22 mouse cellular contexts compared by ENCODE assay signal in genomic region chr11:30761381-30761780, GRCm38 (mm10). TPM values are rescaled to one million over a fixed set of nuclear protein-coding genes. Genes with fewer than 3 reads are reported as not detected.
DNase-seq lines count a peak whose midpoint lies in the region; ATAC-seq and TF ChIP-seq lines count a peak whose summit lies in the region.
"Had no signal": no experiment of that assay in that cellular context is flagged by ENCODE, and none has a peak within 500 bp of the region (broad histone marks: within the 10 kb centered on the region; RNA-seq: fewer than 3 reads in every experiment).

No protein-coding gene starts in this region.

- no peaks in the 10 kb centered on the region for H3K27me3 ChIP-seq in ES-Bruce4 (ENCODE audit: control insufficient read depth, insufficient read depth, low read length, poor library complexity, severe bottlenecking)
- no peaks in the 10 kb centered on the region for H3K27me3 ChIP-seq in intestine, embryonic 15.5 days (replicated peaks)
- H3K27me3 ChIP-seq: embryonic facial prominence, embryonic 13.5 days; embryonic facial prominence, embryonic 15.5 days; forebrain, embryonic 12.5 days had no signal

- no peak for TF ChIP-seq POLR2A in ES-Bruce4 (IDR thresholded peaks at IDR 0.05; ENCODE audit: insufficient read depth, low read length)

- in situ Hi-C loops in ES-E14 (cut with MboI; ENCODE audit: low sequenced_read_pairs in 2 of 2, unreplicated experiment in 2 of 2) = no loop called here

- H3K4me1 ChIP-seq in ES-Bruce4 (ENCODE audit: control insufficient read depth, insufficient read depth, low read length) = no peaks in the 10 kb centered on the region
- 0 out of 4 replicates have a peak, but pooled peaks cover 0 to 2% of the 10 kb centered on the region in 2 experiments for H3K4me1 ChIP-seq in ES-E14 (ENCODE audit: control insufficient read depth in 2 of 2, insufficient read depth in 2 of 2, low read length in 2 of 2, poor library complexity in 1 of 2)
- H3K4me1 ChIP-seq in intestine, embryonic 15.5 days (replicated peaks) = no peaks in the 10 kb centered on the region
- H3K4me1 ChIP-seq: embryonic facial prominence, embryonic 13.5 days; embryonic facial prominence, embryonic 15.5 days; forebrain, embryonic 10.5 days; forebrain, embryonic 12.5 days had no signal

- TF ChIP-seq EP300 in ES-Bruce4 (IDR thresholded peaks at IDR 0.05; ENCODE audit: insufficient read depth, low read depth, low read length) = no peak

- H3K4me2 ChIP-seq in intestine, embryonic 15.5 days (replicated peaks) = no peak overlapping the region
- H3K4me2 ChIP-seq: embryonic facial prominence, embryonic 13.5 days; embryonic facial prominence, embryonic 15.5 days; forebrain, embryonic 12.5 days had no signal

- H3K4me3 ChIP-seq in ES-Bruce4 (ENCODE audit: low read depth, low read length) (no peak overlapping the region), ES-E14 (ENCODE audit: insufficient read depth in 1 of 2, low read depth in 1 of 2, low read length in 2 of 2, poor library complexity in 1 of 2, severe bottlenecking in 1 of 2) (no peak overlapping the region)
- H3K4me3 ChIP-seq in intestine, embryonic 15.5 days (replicated peaks) = no peak overlapping the region
- H3K4me3 ChIP-seq: embryonic facial prominence, embryonic 13.5 days; embryonic facial prominence, embryonic 15.5 days; erythroblast, embryonic 14.5 days; forebrain, embryonic 10.5 days; forebrain, embryonic 12.5 days had no signal

- no peak for ATAC-seq in intestine, embryonic 15.5 days
- ATAC-seq in megakaryocyte progenitor cell, adult 5-6 weeks (replicated peaks; ENCODE audit: poor library complexity) = no peak
- ATAC-seq: forebrain, embryonic 14.5 days; forebrain, embryonic 16.5 days had no signal

- TF ChIP-seq CTCF in ES-Bruce4 (IDR thresholded peaks at IDR 0.05; ENCODE audit: low read depth, low read length) = no peak

- H3K9ac ChIP-seq in ES-Bruce4 (ENCODE audit: low read depth, poor library complexity, severe bottlenecking) (no peak overlapping the region), ES-E14 (ENCODE audit: insufficient read depth, low read depth, low read length, poor library complexity, severe bottlenecking) (no peak overlapping the region)
- no peak overlapping the region for H3K9ac ChIP-seq in intestine, embryonic 15.5 days
- H3K9ac ChIP-seq: embryonic facial prominence, embryonic 13.5 days; embryonic facial prominence, embryonic 15.5 days; forebrain, embryonic 12.5 days had no signal

- no peak for DNase-seq in ES-E14 (ENCODE audit: low read depth, low spot score)
- DNase-seq in ZHBTc4 (ENCODE audit: low read depth, low spot score) = peak; percentile 46
- DNase-seq: adrenal gland, adult 2 months; adrenal gland, postnatal 10 days; adrenal gland, postnatal 25 days; cerebellum, adult 11 months; cerebellum, adult 18-20 months; cerebellum, adult 8-10 months; cerebellum, adult 9-11 months; cerebellum, postnatal 14 days; cerebellum, postnatal 36 days; embryo, embryonic 11 days had no signal

- H3K36me3 ChIP-seq in ES-Bruce4 (ENCODE audit: control insufficient read depth, insufficient read depth, low read length, poor library complexity, severe bottlenecking) (no peaks in the 10 kb centered on the region; the same call in none of the 2 replicates), ES-E14 (ENCODE audit: control insufficient read depth, insufficient read depth, low read length, poor library complexity, severe bottlenecking) (peaks cover 2% of the 10 kb centered on the region)
- no peaks in the 10 kb centered on the region for H3K36me3 ChIP-seq in intestine, embryonic 15.5 days
- H3K36me3 ChIP-seq: embryonic facial prominence, embryonic 13.5 days; embryonic facial prominence, embryonic 15.5 days; forebrain, embryonic 10.5 days; forebrain, embryonic 12.5 days had no signal

- 80% methylated on average over 7 of the region's 7 CpGs for WGBS in intestine, embryonic 15.5 days

- H3K27ac ChIP-seq in ES-Bruce4 (ENCODE audit: insufficient read depth, low read length) = peak overlapping the region; percentile 74
- H3K27ac ChIP-seq in ES-E14 (ENCODE audit: insufficient read depth, low read depth, low read length, poor library complexity, severe bottlenecking) = peak overlapping the region; percentile 63; the same call in 1 of the 2 replicates
- no peak overlapping the region for H3K27ac ChIP-seq in intestine, embryonic 15.5 days
- H3K27ac ChIP-seq: embryonic facial prominence, embryonic 13.5 days; embryonic facial prominence, embryonic 15.5 days; forebrain, embryonic 10.5 days; forebrain, embryonic 12.5 days had no signal

- H3K9me3 ChIP-seq in ES-Bruce4 (replicated peaks; ENCODE audit: control insufficient read depth, insufficient read depth, low read length, poor library complexity, severe bottlenecking) = peaks cover 37% of the 10 kb centered on the region
- peaks cover 2% of the 10 kb centered on the region; the same call in 1 of the 2 replicates for H3K9me3 ChIP-seq in ES-E14 (ENCODE audit: control insufficient read depth, insufficient read depth, low read depth, low read length)
- H3K9me3 ChIP-seq in intestine, embryonic 15.5 days = no peaks in the 10 kb centered on the region
- H3K9me3 ChIP-seq: embryonic facial prominence, embryonic 13.5 days; embryonic facial prominence, embryonic 15.5 days; forebrain, embryonic 10.5 days; forebrain, embryonic 12.5 days had no signal

TF ChIP-seq in ES-E14, 5 proteins besides CTCF, POLR2A, EP300 and RAD21:
- TF ChIP-seq HCFC1 (IDR thresholded peaks at IDR 0.05; ENCODE audit: borderline replicate concordance, insufficient read depth, low read length) (no peak), MAFK (IDR thresholded peaks at IDR 0.05; ENCODE audit: insufficient read depth, low read depth, low read length) (no peak), CHD2 (IDR thresholded peaks at IDR 0.05; ENCODE audit: low read depth, low read length) (no peak), ZNF384 (IDR thresholded peaks at IDR 0.05; ENCODE audit: low read depth, low read length) (no peak), ZC3H11A (IDR thresholded peaks at IDR 0.05; ENCODE audit: borderline replicate concordance, low read depth, low read length) (no peak)

RNA-seq across cellular contexts. Expression of gene Psme4, which starts 10.1 kb away (rescaled TPM):
- 241 and 244 TPM in 2 replicates for polyA plus RNA-seq in ES-Bruce4 (2011; ENCODE audit: insufficient read depth, insufficient read length, low read depth, missing spikeins)
- total RNA-seq in ES-E14 (2012; rRNA removed) = 64.0 and 91.2 TPM in 2 replicates
- polyA plus RNA-seq in intestine, embryonic 15.5 days (2015; fragmentation: Nextera tagmentation; extraction: Ambion mirVana) = 16.4 and 17.5 TPM in 2 replicates
- total RNA-seq in megakaryocyte progenitor cell, adult 5-6 weeks (2015) = 46.7 and 51.2 TPM in 2 replicates
- total RNA-seq in megakaryocyte progenitor cell, adult 5-6 weeks (2017) = 44.1 and 49.0 TPM in 2 replicates
